ENCODE assay signal across 22 mouse cellular contexts in genomic region chr1:178218305-178218704, GRCm38 (mm10). TPM values are rescaled to one million over a fixed set of nuclear protein-coding genes. Genes with fewer than 3 reads are reported as not detected.
A peak's percentile ranks its signal among the peaks of the same experiment; 100 is the strongest.
DNase-seq lines count a peak whose midpoint lies in the region; ATAC-seq and TF ChIP-seq lines count a peak whose summit lies in the region.
"Had no signal": no experiment of that assay in that cellular context is flagged by ENCODE, and none has a peak within 500 bp of the region (broad histone marks: within the 10 kb centered on the region; RNA-seq: fewer than 3 reads in every experiment).

No protein-coding gene starts in this region.

- H3K27me3 ChIP-seq in heart, embryonic 12.5 days (replicated peaks): no peaks in the 10 kb centered on the region
- no peaks in the 10 kb centered on the region for H3K27me3 ChIP-seq in lung, embryonic 14.5 days (ENCODE audit: insufficient read depth, low read length)
- no peaks in the 10 kb centered on the region for H3K27me3 ChIP-seq in stomach, postnatal 0 days (ENCODE audit: control insufficient read depth, insufficient read depth, low read length)
- H3K27me3 ChIP-seq: forebrain, embryonic 15.5 days; hindbrain, embryonic 13.5 days; stomach, embryonic 15.5 days had no signal

- no peak overlapping the region for H3K4me2 ChIP-seq in heart, embryonic 12.5 days
- H3K4me2 ChIP-seq in lung, embryonic 14.5 days: no peak overlapping the region
- H3K4me2 ChIP-seq in stomach, postnatal 0 days (replicated peaks; ENCODE audit: low read depth): no peak overlapping the region
- H3K4me2 ChIP-seq: forebrain, embryonic 15.5 days; hindbrain, embryonic 13.5 days; stomach, embryonic 15.5 days had no signal

- no peak for TF ChIP-seq EP300 in stomach, postnatal 0 days (optimal IDR thresholded peaks at IDR 0.05)

- TF ChIP-seq CTCF in lung, embryonic 14.5 days (IDR thresholded peaks at IDR 0.05; ENCODE audit: low read depth): no peak
- no peak for TF ChIP-seq CTCF in stomach, postnatal 0 days (IDR thresholded peaks at IDR 0.05; ENCODE audit: low read depth)

- H3K9ac ChIP-seq in heart, embryonic 12.5 days: no peak overlapping the region
- no peak overlapping the region for H3K9ac ChIP-seq in lung, embryonic 14.5 days
- H3K9ac ChIP-seq in stomach, postnatal 0 days (ENCODE audit: low read length): no peak overlapping the region
- H3K9ac ChIP-seq: forebrain, embryonic 15.5 days; hindbrain, embryonic 13.5 days; stomach, embryonic 15.5 days had no signal

- peaks cover 8% of the 10 kb centered on the region for H3K4me1 ChIP-seq in heart, embryonic 12.5 days (replicated peaks)
- H3K4me1 ChIP-seq in lung, embryonic 14.5 days (ENCODE audit: insufficient read depth): no peaks in the 10 kb centered on the region
- H3K4me1 ChIP-seq in stomach, postnatal 0 days (replicated peaks; ENCODE audit: control insufficient read depth, insufficient read depth): no peaks in the 10 kb centered on the region
- H3K4me1 ChIP-seq: forebrain, embryonic 15.5 days; hindbrain, embryonic 13.5 days; midbrain, embryonic 10.5 days; stomach, embryonic 15.5 days had no signal

- no peaks in the 10 kb centered on the region for H3K9me3 ChIP-seq in heart, embryonic 12.5 days (replicated peaks)
- H3K9me3 ChIP-seq in lung, embryonic 14.5 days (ENCODE audit: low read depth, low read length): no peaks in the 10 kb centered on the region
- no peaks in the 10 kb centered on the region for H3K9me3 ChIP-seq in stomach, postnatal 0 days (ENCODE audit: control insufficient read depth, low read length)
- H3K9me3 ChIP-seq: forebrain, embryonic 15.5 days; G1E; hindbrain, embryonic 13.5 days; stomach, embryonic 15.5 days had no signal

- no peak for DNase-seq in heart, postnatal 36 days
- DNase-seq in lung, embryonic 14.5 days: peak; percentile 8
- no peak for DNase-seq in lung, adult 18-20 months
- peak; percentile 50 for DNase-seq in Muller cell, postnatal 12 days (ENCODE audit: inconsistent ontology term)
- DNase-seq in stomach, postnatal 0 days (ENCODE audit: low spot score): no peak
- no peak for DNase-seq in embryo, embryonic 10.5 days (ENCODE audit: low spot score)
- DNase-seq: cerebellum, adult 2 months; cerebellum, postnatal 36 days; kidney, adult 2 months; kidney, postnatal 14 days; left cerebral cortex, postnatal 4 days; liver; retina, postnatal 1 day had no signal

- H3K4me3 ChIP-seq in heart, embryonic 12.5 days: no peak overlapping the region
- no peak overlapping the region for H3K4me3 ChIP-seq in lung, embryonic 14.5 days (ENCODE audit: low read depth, low read length)
- H3K4me3 ChIP-seq in stomach, postnatal 0 days (ENCODE audit: low read depth, low read length): no peak overlapping the region
- H3K4me3 ChIP-seq: forebrain, embryonic 15.5 days; hindbrain, embryonic 13.5 days; left cerebral cortex, adult 2 months; midbrain, embryonic 10.5 days; stomach, embryonic 15.5 days had no signal

- H3K27ac ChIP-seq in heart, embryonic 12.5 days (ENCODE audit: poor library complexity, severe bottlenecking): peak overlapping the region; percentile 64
- no peak overlapping the region for H3K27ac ChIP-seq in lung, embryonic 14.5 days (ENCODE audit: low read depth)
- peak overlapping the region; percentile 24; the same call in 1 of the 2 replicates for H3K27ac ChIP-seq in stomach, postnatal 0 days (replicated peaks)
- H3K27ac ChIP-seq: forebrain, embryonic 15.5 days; hindbrain, embryonic 13.5 days; left cerebral cortex, adult 2 months; macrophage; midbrain, embryonic 10.5 days; stomach, embryonic 15.5 days had no signal

- no peak for ATAC-seq in heart, embryonic 12.5 days (ENCODE audit: insufficient number of reproducible peaks, low FRiP score)
- no peak for ATAC-seq in lung, embryonic 14.5 days (ENCODE audit: insufficient read depth)
- ATAC-seq in stomach, postnatal 0 days (ENCODE audit: low FRiP score, low TSS enrichment): no peak
- ATAC-seq: forebrain, embryonic 15.5 days; inflammation-experienced regulatory T-cells, adult 6 months had no signal

- H3K36me3 ChIP-seq in heart, embryonic 12.5 days: no peaks in the 10 kb centered on the region
- no peaks in the 10 kb centered on the region for H3K36me3 ChIP-seq in lung, embryonic 14.5 days (ENCODE audit: insufficient read depth)
- H3K36me3 ChIP-seq in stomach, postnatal 0 days (ENCODE audit: control insufficient read depth, insufficient read depth, low read length): no peaks in the 10 kb centered on the region
- H3K36me3 ChIP-seq: forebrain, embryonic 15.5 days; hindbrain, embryonic 13.5 days; midbrain, embryonic 10.5 days; stomach, embryonic 15.5 days had no signal

- intact Hi-C loops in heart, postnatal 36 days (cut with DNase I): no loop called here

RNA-seq across cellular contexts. Expression of gene Desi2, which starts 31.1 kb away (rescaled TPM):
- polyA plus RNA-seq in heart, embryonic 12.5 days (2016; fragmentation: Nextera tagmentation; extraction: Ambion mirVana): 29.9 and 30.0 TPM in 2 replicates
- total RNA-seq in heart, postnatal 36 days (2021): 10 to 100 TPM; 16.0 to 17.0 TPM
- 24.7 and 26.1 TPM in 2 replicates for polyA plus RNA-seq in lung, embryonic 14.5 days (2014; fragmentation: Nextera tagmentation; extraction: Ambion mirVana)
- polyA plus RNA-seq in stomach, postnatal 0 days (2015; fragmentation: Nextera tagmentation; extraction: Ambion mirVana): 27.2 and 29.4 TPM in 2 replicates

Comparison
In these comparisons a context has a peak if more than half of its experiments do, and no peak if none do; other contexts are left out.
1. DNase-seq: peak in lung, embryonic 14.5 days (single experiment) and Muller cell, postnatal 12 days (single experiment); none in heart, postnatal 36 days (0 of 2), lung, adult 18-20 months (0 of 2), stomach, postnatal 0 days (single experiment) and embryo, embryonic 10.5 days (single experiment).